Mouse (Mus musculus) spleen, postnatal 14 days (tissue): ENCODE measurements around the gene Il6ra.

Experiments
- DNase-seq, 2 experiments: peaks; one replicate each; pipeline ENCODE4 v3.0.0; 2021 to 2022; ENCODE audit warnings: low spot score in 2 of 2

Il6ra gene

GRCm38 (mm10) chr3:89912543-89913391, at the start of gene Il6ra:
Il6ra (minus strand) TSS chr3:89913196.
- peak; percentile 45 to 58 for DNase-seq

DNA sequence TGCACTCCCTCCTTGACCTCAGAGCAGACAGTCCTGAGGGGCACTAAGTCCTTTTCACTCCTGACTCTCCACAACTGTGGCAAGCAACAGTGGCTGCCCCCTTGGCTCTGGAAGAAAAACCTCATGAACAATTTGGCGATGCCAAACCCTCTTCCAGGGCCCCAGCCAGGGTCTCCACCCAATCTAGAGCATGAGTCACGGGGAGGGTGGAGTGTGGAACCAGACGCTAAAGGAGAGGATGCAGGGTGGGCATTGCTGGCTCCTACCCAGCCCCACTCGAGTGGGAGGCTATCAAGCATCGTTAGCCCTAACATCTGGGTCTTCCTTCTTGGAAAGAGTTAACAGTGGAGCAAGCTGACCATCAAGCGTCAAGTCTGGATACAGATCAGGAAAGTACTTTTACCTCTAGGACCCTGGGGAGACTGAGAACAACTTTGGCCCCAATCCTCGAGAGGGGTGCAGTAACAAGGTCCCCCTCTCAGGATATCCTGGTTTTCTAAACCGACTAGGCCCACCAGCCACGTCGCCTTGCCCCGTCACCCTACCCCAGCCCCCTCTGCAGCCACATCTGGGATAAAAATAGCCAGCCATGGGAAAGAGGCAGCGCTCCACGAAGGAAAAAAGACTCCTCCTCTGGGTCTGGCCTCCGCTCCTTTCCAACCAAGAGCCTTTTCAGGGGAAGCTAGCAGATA, 49.2 kb upstream of the Il6ra start:
- DNase-seq, result no peak

DNA sequence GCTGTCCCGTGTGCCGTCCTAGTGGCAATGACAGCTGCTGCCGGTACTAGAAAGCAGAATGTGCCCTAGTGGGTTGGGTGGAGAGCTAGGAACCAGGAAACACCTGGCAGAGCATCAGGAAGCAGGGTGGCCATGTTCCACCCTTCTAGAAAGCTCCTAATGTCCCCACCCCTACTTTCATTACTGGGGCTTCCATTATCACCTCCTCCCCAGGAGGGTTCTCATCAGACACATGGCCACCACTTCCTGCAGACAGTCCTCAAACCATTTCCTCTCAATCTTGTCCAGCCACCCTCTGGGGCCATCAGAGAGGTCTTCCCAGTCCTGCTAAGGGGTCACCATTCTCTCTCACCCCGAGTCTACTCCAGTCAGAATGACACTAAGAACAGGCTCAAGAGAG, 48.4 kb upstream of the Il6ra start:
- no peak for DNase-seq

GRCm38 (mm10) chr3:89960469-89960868, 47.5 kb upstream of the Il6ra start:
- peak; percentile 67 to 68 for DNase-seq

DNA sequence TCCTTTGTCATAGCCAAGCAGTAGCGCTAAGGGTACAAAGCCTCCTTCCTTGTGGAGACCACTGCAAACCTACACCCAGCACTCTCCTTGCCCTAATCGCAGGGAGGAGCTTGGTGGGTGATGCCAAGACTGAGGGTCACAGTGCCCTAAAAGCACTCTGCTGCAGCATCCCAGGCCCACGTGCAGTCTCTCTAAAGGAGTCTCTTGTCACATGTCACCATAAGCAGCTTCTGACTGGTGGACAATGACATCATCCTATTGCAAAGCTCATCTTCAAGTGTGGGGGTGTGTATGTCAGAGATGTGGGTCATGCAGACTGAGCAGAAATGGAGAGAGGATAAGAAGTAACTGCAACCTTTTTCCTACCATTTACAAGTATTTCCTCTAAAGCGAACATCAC, 46.4 kb upstream of the Il6ra start:
- DNase-seq, result no peak

DNA sequence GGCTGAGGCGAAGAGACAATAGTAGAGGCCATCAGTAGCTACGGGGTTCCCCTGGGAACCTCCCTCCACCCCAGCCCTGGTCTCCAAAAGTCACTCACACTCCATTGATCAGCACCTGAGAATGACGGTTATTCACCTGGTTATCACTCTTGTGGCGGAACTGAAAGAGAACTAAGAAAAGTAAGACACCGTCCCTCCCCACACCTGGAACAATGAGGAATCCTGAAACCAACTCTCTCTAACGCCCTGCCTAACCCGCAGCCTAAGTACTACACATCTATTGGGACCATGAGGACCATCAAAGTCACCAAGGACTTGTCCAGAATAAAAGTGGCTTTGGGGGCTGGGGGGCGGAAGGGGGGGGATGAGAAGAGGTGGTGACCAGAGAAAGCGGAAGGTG, 44.9 kb upstream of the Il6ra start:
- DNase-seq, result no peak

DNA sequence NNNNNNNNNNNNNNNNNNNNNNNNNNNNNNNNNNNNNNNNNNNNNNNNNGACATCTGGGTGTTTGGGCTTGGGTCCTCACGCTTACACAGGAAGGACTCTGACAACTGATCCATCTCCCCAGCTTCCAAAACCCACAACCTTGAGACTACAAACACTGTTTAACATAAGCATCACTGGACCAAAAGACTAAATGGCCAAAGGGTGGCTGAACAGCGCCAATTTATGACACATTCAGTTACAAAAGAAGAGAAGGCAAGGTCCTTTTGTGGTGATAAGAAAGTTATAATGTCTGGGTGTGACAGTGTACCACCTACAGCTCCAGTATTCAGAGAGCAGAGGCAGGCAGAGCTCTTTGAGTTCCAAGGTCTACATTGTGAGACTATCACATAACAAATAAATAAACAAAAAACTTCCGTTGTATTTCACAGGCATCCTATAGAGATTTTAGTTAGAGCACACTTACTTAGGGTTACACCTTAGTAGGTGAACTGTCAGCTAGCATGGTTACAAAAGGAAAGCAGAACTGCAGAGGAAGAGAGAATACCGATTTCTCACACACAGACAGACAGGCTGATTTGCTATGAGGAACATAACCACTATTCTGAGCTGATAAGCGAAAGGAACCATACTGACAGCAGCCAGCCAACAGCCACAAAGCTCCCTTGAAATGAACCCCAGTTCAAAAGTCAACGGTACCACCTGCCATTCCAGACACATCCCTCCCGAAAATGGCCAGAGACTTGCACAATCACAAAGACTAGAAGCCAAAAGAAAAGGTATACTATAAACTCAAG, 43.4 kb upstream of the Il6ra start:
- DNase-seq, result no peak

GRCm38 (mm10) chr3:89953420-89953819, 40.4 kb upstream of the Il6ra start:
- DNase-seq, result peak; percentile 45 to 71

DNA sequence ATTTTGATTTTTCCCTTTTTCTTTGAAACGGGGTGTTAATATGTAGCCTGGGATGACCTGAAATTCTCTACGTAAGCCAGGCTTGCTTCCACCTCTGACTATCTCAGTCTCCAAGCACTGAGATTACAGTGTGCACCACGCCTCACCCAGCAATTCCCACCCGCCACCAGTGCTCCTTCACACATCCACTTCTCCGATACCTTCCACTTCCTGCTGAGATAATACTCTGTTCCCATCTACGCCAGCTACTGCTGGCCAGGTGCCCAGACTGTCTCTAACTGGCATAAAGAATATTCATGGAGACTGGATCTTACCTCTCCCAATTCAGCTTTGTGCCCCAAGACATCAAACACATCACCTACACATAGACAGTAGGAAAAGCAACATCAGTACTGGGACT, 35.7 kb upstream of the Il6ra start:
- no peak for DNase-seq

- no peak for DNase-seq
Observed at GRCm38 (mm10) chr3:89948021-89948420, 35.0 kb upstream of the Il6ra start.

GRCm38 (mm10) chr3:89945026-89945425, 32.0 kb upstream of the Il6ra start:
- DNase-seq, result no peak

DNA sequence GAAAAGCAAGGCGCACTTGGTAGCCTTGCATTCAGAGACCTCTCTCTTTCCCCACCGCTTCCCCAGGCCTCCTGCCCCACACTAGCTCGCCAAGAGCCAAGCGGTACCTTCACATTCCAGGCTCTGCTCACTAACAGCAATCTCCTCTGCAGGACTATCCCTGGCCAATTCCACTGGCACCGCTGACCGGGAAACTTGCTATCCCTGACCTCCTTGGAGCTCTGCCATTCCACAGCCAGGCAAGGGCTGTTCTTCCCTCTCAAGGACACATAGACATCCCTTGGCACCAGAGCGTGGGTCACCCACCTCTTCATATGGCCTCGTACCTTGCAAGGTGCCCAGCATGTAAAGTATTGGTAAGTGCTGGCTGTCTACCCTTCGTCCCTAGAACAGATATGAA, 29.9 kb upstream of the Il6ra start:
- DNase-seq, result no peak

- DNase-seq, result no peak
Observed at GRCm38 (mm10) chr3:89936495-89936894, 23.5 kb upstream of the Il6ra start.

GRCm38 (mm10) chr3:89932925-89933324, 19.9 kb upstream of the Il6ra start:
- DNase-seq, result no peak

DNA sequence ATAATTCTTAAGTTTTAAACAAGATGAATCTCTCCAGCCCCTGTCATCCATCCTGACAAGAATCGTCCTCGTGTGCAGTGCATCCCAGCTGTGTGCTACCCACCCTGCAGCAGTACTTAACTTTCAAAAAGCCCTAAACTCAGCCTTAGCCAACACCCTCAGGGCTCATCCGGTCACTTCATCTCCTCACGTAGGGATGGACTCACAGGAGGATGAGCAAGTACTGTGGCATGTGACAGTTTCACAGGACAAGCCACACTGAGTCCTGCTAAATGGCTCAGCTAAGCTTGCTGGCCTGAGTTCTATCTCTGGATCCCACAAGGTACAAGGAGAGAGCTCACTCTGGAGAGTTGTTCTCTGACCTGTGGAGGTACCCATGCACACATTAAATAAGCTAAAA, 16.0 kb upstream of the Il6ra start:
- DNase-seq, result no peak

DNA sequence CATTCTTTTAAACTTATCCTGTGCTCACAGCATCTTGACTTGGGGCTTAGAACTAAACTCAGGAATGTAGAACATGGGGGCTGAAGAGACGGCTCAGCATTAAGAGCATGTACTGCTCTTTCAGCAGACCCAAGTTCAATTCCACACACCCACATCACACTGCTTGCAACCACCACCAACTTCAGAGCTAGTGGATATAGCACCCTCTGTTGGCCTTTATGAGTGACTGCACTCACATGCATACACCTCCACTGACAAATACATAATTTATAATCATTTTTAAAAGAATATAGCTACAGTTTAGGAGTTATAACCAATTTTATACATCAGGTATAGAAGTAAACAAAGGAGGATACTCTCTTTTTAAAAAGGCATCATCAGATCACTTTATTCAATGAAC, 13.4 kb upstream of the Il6ra start:
- DNase-seq, result no peak

DNA sequence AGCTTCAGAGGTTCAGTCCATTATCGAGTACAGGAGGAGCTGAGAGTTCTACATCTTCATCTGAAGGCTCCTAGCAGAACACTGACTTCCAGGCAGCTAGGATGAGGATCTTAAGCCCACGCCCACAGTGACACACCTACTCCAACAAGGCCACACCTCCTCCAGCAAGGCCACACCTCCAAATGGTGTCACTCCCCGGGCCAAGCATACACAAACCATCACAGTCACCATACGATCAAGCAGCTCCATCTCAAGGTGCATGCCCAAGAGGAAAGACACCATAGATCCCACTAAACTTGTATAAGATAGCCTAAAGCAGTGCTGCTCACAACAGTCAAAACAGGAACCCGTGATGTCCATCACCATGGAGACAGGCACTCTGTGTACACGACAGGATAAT, 7.7 kb upstream of the Il6ra start:
- DNase-seq, result no peak

- no peak for DNase-seq
Observed at GRCm38 (mm10) chr3:89917408-89917807, 4.4 kb upstream of the Il6ra start.

DNA sequence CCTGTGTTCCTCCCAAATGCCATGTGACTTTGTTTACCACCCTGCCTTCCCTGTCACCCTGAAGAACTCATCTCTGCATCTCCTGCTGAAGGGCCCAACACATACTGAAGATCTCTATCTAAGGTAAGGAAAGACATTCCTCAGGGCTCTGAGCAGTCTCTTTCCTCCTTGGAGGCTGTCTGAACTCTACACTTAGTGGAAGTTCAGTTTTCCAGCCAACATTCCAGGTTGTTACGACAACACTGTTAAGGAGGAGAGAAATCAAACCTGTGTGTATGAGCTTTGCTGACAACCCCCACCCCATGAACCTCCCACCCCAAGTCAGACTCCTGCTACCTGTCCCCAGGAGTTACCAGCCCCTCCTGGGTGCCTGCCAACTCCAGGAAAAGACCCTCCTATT, 3.6 kb upstream of the Il6ra start:
- DNase-seq, result no peak

DNA sequence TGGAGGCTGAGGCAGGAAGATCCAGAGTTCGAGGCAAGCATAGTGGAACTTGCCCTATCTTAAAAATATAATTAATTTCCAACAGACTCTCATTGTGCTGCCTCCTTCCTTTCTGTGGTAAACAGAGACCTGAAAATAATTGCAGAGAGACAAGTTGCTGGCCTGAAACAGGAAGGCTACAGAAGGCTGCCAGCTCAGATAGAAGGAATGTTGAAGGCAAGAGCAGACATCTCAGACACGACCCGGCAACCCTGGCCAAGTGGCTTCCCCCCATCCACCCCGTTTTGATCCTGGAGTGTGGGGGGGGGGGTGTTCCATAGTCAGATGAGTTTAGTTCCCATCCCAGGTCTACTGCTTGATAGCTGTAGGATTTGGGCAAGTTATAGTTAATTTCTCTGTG, 1.7 kb upstream of the Il6ra start:
- no peak for DNase-seq

- DNase-seq, result no peak
Observed at GRCm38 (mm10) chr3:89912108-89912542, 871 bp downstream of the Il6ra start.

- peak; percentile 16 to 36 for DNase-seq
Observed at GRCm38 (mm10) chr3:89911207-89911606, 1.8 kb downstream of the Il6ra start.
